9 mouse cellular contexts compared by ENCODE assay signal in genomic region chr5:137641054-137641453, GRCm38 (mm10). TPM values are rescaled to one million over a fixed set of nuclear protein-coding genes. Genes with fewer than 3 reads are reported as not detected.
A peak's percentile ranks its signal among the peaks of the same experiment; 100 is the strongest.
DNase-seq lines count a peak whose midpoint lies in the region; ATAC-seq and TF ChIP-seq lines count a peak whose summit lies in the region.
"Had no signal": no experiment of that assay in that cellular context is flagged by ENCODE, and none has a peak within 500 bp of the region (broad histone marks: within the 10 kb centered on the region; RNA-seq: fewer than 3 reads in every experiment).

Gene Sap25 (plus strand): TSS chr5:137641334.

- WGBS in intestine, embryonic 16.5 days: 89% methylated on average over 19 of the region's 19 CpGs
- WGBS in intestine, embryonic 15.5 days: 85% methylated on average over 19 of the region's 19 CpGs

- peak; percentile 71 for TF ChIP-seq CTCF in ES-Bruce4 (IDR thresholded peaks at IDR 0.05; ENCODE audit: low read depth, low read length)

- TF ChIP-seq POLR2A in ES-Bruce4 (IDR thresholded peaks at IDR 0.05; ENCODE audit: insufficient read depth, low read length): no peak

- no peak within 1 kb of the TSS for H3K27ac ChIP-seq in intestine, embryonic 16.5 days (ENCODE audit: low read length)
- no peak within 1 kb of the TSS for H3K27ac ChIP-seq in intestine, embryonic 15.5 days
- H3K27ac ChIP-seq in ES-Bruce4 (ENCODE audit: insufficient read depth, low read length): no peak within 1 kb of the TSS
- H3K27ac ChIP-seq: stomach, embryonic 15.5 days had no signal

- H3K4me2 ChIP-seq in intestine, embryonic 16.5 days (ENCODE audit: low read depth, low read length): no peak within 1 kb of the TSS
- H3K4me2 ChIP-seq in intestine, embryonic 15.5 days (replicated peaks): no peak within 1 kb of the TSS
- H3K4me2 ChIP-seq: stomach, embryonic 15.5 days had no signal

- H3K4me3 ChIP-seq in intestine, embryonic 16.5 days (ENCODE audit: low read length): no peak within 1 kb of the TSS
- no peak within 1 kb of the TSS for H3K4me3 ChIP-seq in intestine, embryonic 15.5 days (replicated peaks)
- H3K4me3 ChIP-seq in ES-Bruce4 (ENCODE audit: low read depth, low read length): 0 out of 2 replicates have a peak within 1 kb of the TSS, but pooled peaks have one; percentile 14
- H3K4me3 ChIP-seq: stomach, embryonic 15.5 days had no signal

- no peak for TF ChIP-seq EP300 in ES-Bruce4 (IDR thresholded peaks at IDR 0.05; ENCODE audit: insufficient read depth, low read depth, low read length)

- peak; percentile 46 for DNase-seq in lung, postnatal 36 days
- peak; percentile 44 to 60 for DNase-seq in thymus, postnatal 36 days
- DNase-seq in cerebellum, postnatal 4 days (ENCODE audit: low spot score in 2 of 2): no peak
- DNase-seq in cerebellum, adult 18-20 months: no peak

- peaks cover 14% of the 10 kb centered on the region for H3K27me3 ChIP-seq in intestine, embryonic 16.5 days (replicated peaks; ENCODE audit: control insufficient read depth, insufficient read depth, low read length)
- H3K27me3 ChIP-seq in intestine, embryonic 15.5 days (replicated peaks): peaks cover 22% of the 10 kb centered on the region
- no peaks in the 10 kb centered on the region for H3K27me3 ChIP-seq in ES-Bruce4 (ENCODE audit: control insufficient read depth, insufficient read depth, low read length, poor library complexity, severe bottlenecking)

- H3K9ac ChIP-seq in intestine, embryonic 16.5 days (ENCODE audit: low read depth, low read length): no peak within 1 kb of the TSS
- H3K9ac ChIP-seq in intestine, embryonic 15.5 days: no peak within 1 kb of the TSS
- no peak within 1 kb of the TSS for H3K9ac ChIP-seq in ES-Bruce4 (ENCODE audit: low read depth, poor library complexity, severe bottlenecking)
- H3K9ac ChIP-seq: stomach, embryonic 15.5 days had no signal

- peaks cover 7% of the 10 kb centered on the region; the same call in 1 of the 2 replicates for H3K4me1 ChIP-seq in intestine, embryonic 16.5 days (ENCODE audit: control insufficient read depth, insufficient read depth, low read length)
- peaks cover 15% of the 10 kb centered on the region; the same call in 1 of the 2 replicates for H3K4me1 ChIP-seq in intestine, embryonic 15.5 days (replicated peaks)
- H3K4me1 ChIP-seq in ES-Bruce4 (ENCODE audit: control insufficient read depth, insufficient read depth, low read length): peaks cover 3% of the 10 kb centered on the region

- no peaks in the 10 kb centered on the region for H3K9me3 ChIP-seq in intestine, embryonic 16.5 days (ENCODE audit: control insufficient read depth, low read length)
- no peaks in the 10 kb centered on the region for H3K9me3 ChIP-seq in intestine, embryonic 15.5 days
- no peaks in the 10 kb centered on the region for H3K9me3 ChIP-seq in ES-Bruce4 (replicated peaks; ENCODE audit: control insufficient read depth, insufficient read depth, low read length, poor library complexity, severe bottlenecking)
- H3K9me3 ChIP-seq: stomach, embryonic 15.5 days had no signal

- peaks cover 43% of the 10 kb centered on the region for H3K36me3 ChIP-seq in intestine, embryonic 16.5 days (ENCODE audit: control insufficient read depth, insufficient read depth, low read length)
- peaks cover 49% of the 10 kb centered on the region for H3K36me3 ChIP-seq in intestine, embryonic 15.5 days
- peaks cover 30% of the 10 kb centered on the region for H3K36me3 ChIP-seq in ES-Bruce4 (ENCODE audit: control insufficient read depth, insufficient read depth, low read length, poor library complexity, severe bottlenecking)

- ATAC-seq in intestine, embryonic 16.5 days: 0 out of 2 replicates have a peak, but pooled peaks have one; percentile 14
- ATAC-seq in intestine, embryonic 15.5 days: no peak
- 0 out of 2 replicates have a peak, but pooled peaks have one; percentile 29 for ATAC-seq in erythroblast, adult 5-6 weeks (replicated peaks; ENCODE audit: low FRiP score, poor library complexity, severe bottlenecking)

RNA-seq across cellular contexts. Expression of gene Sap25, which starts in this region (rescaled TPM):
- polyA plus RNA-seq in intestine, embryonic 16.5 days (2015; fragmentation: Nextera tagmentation; extraction: Ambion mirVana): 6.4 and 8.1 TPM in 2 replicates
- 5.5 and 8.9 TPM in 2 replicates for polyA plus RNA-seq in intestine, embryonic 15.5 days (2015; fragmentation: Nextera tagmentation; extraction: Ambion mirVana)
- polyA plus RNA-seq in ES-Bruce4 (2011; ENCODE audit: insufficient read depth, insufficient read length, low read depth, missing spikeins): 5.0 and 7.9 TPM in 2 replicates
- 11.0 and 17.1 TPM in 2 replicates for total RNA-seq in erythroblast, adult 5-6 weeks (2015; ENCODE audit: low replicate concordance)
- 3.1 and 4.8 TPM in 2 replicates for total RNA-seq in erythroblast, adult 5-6 weeks (2017; ENCODE audit: low replicate concordance)

Comparison
In these comparisons a context has a peak if more than half of its experiments do, and no peak if none do; other contexts are left out.
1. DNase-seq: peak in lung, postnatal 36 days (single experiment) and thymus, postnatal 36 days (2 of 2); none in cerebellum, postnatal 4 days (0 of 2) and cerebellum, adult 18-20 months (0 of 2).